Mouse (Mus musculus) frontal cortex, adult 2 months (tissue): Measurements from ENCODE around the gene Ccdc194. TPM values are rescaled to one million over a fixed set of nuclear protein-coding genes. Genes with fewer than 3 reads are reported as not detected.

ENCODE experiments used
- DNase-seq, 2 experiments: peaks; one replicate each; pipeline ENCODE4 v3.0.0; 2022; ENCODE audit warnings: low spot score in 1 of 2; ENCODE audit errors: extremely low spot score in 1 of 2
- polyA plus RNA-seq: library from polyadenylated mRNA; depleted of rRNA; stranded (reverse); fragments of >200 nt; gene quantifications from 2 replicates; pipeline ENCODE4 v1.2.3, GENCODE M21; 2012

Gene Ccdc194
- polyA plus RNA-seq, 1 experiment: not detected

GRCm38 (mm10) chr8:71554644-71555043 lies 29.1 kb upstream of the Ccdc194 start:
- no peak for DNase-seq

GRCm38 (mm10) chr8:71554001-71554400 lies 28.5 kb upstream of the Ccdc194 start:
- DNase-seq: no peak

- no peak for DNase-seq
Measured at GRCm38 (mm10) chr8:71552770-71553169, 27.3 kb upstream of the Ccdc194 start.

GRCm38 (mm10) chr8:71550754-71551153 lies 25.2 kb upstream of the Ccdc194 start:
- DNase-seq: no peak

- DNase-seq: no peak
Measured at GRCm38 (mm10) chr8:71547590-71547989, 22.1 kb upstream of the Ccdc194 start.

GRCm38 (mm10) chr8:71545053-71545452 lies 19.5 kb upstream of the Ccdc194 start:
- no peak for DNase-seq

- no peak for DNase-seq
Measured at GRCm38 (mm10) chr8:71543755-71544154, 18.2 kb upstream of the Ccdc194 start.

- peak; percentile 99 for DNase-seq
Measured at GRCm38 (mm10) chr8:71542632-71543343, 17.3 kb upstream of the Ccdc194 start, which contains the start of gene Mvb12a. Gene Mvb12a, plus strand, starts transcription at chr8:71542922.

- peak in 1 of 2 experiments; percentile 51 for DNase-seq
Measured at GRCm38 (mm10) chr8:71537028-71537867, 11.7 kb upstream of the Ccdc194 start, which contains the start of gene Bst2. Gene Bst2, minus strand, starts transcription at chr8:71537456.

GRCm38 (mm10) chr8:71535663-71536062 lies 10.2 kb upstream of the Ccdc194 start:
- DNase-seq: no peak

GRCm38 (mm10) chr8:71534263-71534810 lies 8.8 kb upstream of the Ccdc194 start:
- DNase-seq: no peak

- DNase-seq: peak in 1 of 2 experiments; percentile 56
Measured at GRCm38 (mm10) chr8:71530735-71531467, 5.4 kb upstream of the Ccdc194 start.

- no peak for DNase-seq
Measured at GRCm38 (mm10) chr8:71528362-71529073, 3.0 kb upstream of the Ccdc194 start.

- DNase-seq: no peak
Measured at GRCm38 (mm10) chr8:71527162-71527870, 1.8 kb upstream of the Ccdc194 start.

- no peak for DNase-seq
Measured at GRCm38 (mm10) chr8:71526272-71526671, 761 bp upstream of the Ccdc194 start.

GRCm38 (mm10) chr8:71521634-71522033 lies 3.9 kb downstream of the Ccdc194 start:
- DNase-seq: peak; percentile 81 to 95

- DNase-seq: peak in 1 of 2 experiments; percentile 51
Measured at GRCm38 (mm10) chr8:71519037-71519825, 6.3 kb downstream of the Ccdc194 start.

- DNase-seq: no peak
Measured at GRCm38 (mm10) chr8:71516786-71517185, 8.7 kb downstream of the Ccdc194 start.

- DNase-seq: no peak
Measured at GRCm38 (mm10) chr8:71515043-71515442, 10.5 kb downstream of the Ccdc194 start.
